Mouse (Mus musculus): ENCODE results near the gene Hinfp. TPM values are rescaled to one million over a fixed set of nuclear protein-coding genes. Genes with fewer than 3 reads are reported as not detected.

Gene Hinfp
- polyA plus RNA-seq, 1 experiment from 2014 or later = 28.4 TPM

Small RNA genes within 50 kb of the gene (microRNA-seq; reads per million reads assigned to microRNA genes)
- gene Gm44335 = 0.92 reads per million

Other genes starting within 250 kb of the Hinfp start
- gene Usp2, start 238.7 kb downstream of the Hinfp start, polyA plus RNA-seq (2014; fragmentation: Nextera tagmentation; extraction: Ambion mirVana) = 6.8 and 8.7 TPM in 2 replicates
- 0.13 TPM in 1 of 2 replicates, not detected in the other for gene Mfrp, start 203.9 kb downstream of the Hinfp start, polyA plus RNA-seq (2014; fragmentation: Nextera tagmentation; extraction: Ambion mirVana)
- gene C1qtnf5, start 198.4 kb downstream of the Hinfp start, polyA plus RNA-seq (2014; fragmentation: Nextera tagmentation; extraction: Ambion mirVana) = 0.40 and 0.45 TPM in 2 replicates
- 0.10 TPM in 1 of 2 replicates, not detected in the other for gene Gm49380, start 192.2 kb downstream of the Hinfp start, polyA plus RNA-seq (2014; fragmentation: Nextera tagmentation; extraction: Ambion mirVana)
- gene Rnf26, start 192.2 kb downstream of the Hinfp start, polyA plus RNA-seq (2014; fragmentation: Nextera tagmentation; extraction: Ambion mirVana) = 76.6 and 77.3 TPM in 2 replicates
- gene Mcam, start 171.2 kb downstream of the Hinfp start, polyA plus RNA-seq (2014; fragmentation: Nextera tagmentation; extraction: Ambion mirVana) = 12.7 and 13.4 TPM in 2 replicates
- 19.2 and 21.7 TPM in 2 replicates for gene Cbl, start 71.6 kb downstream of the Hinfp start, polyA plus RNA-seq (2014; fragmentation: Nextera tagmentation; extraction: Ambion mirVana)
- not detected in 2 replicates for gene Ccdc153, start 65.0 kb downstream of the Hinfp start, polyA plus RNA-seq (2014; fragmentation: Nextera tagmentation; extraction: Ambion mirVana)
- 0.08 TPM in 1 of 2 replicates, not detected in the other for gene Pdzd3, start 54.2 kb downstream of the Hinfp start, polyA plus RNA-seq (2014; fragmentation: Nextera tagmentation; extraction: Ambion mirVana)
- gene Nlrx1, start 37.1 kb downstream of the Hinfp start, polyA plus RNA-seq (2014; fragmentation: Nextera tagmentation; extraction: Ambion mirVana) = 2.7 and 3.0 TPM in 2 replicates
- gene Abcg4, start 17.1 kb downstream of the Hinfp start, polyA plus RNA-seq (2014; fragmentation: Nextera tagmentation; extraction: Ambion mirVana) = 3.4 and 3.7 TPM in 2 replicates
- gene C2cd2l, start 14.6 kb upstream of the Hinfp start, polyA plus RNA-seq (2014; fragmentation: Nextera tagmentation; extraction: Ambion mirVana) = 6.5 and 7.6 TPM in 2 replicates
- gene Dpagt1, start 20.3 kb upstream of the Hinfp start, polyA plus RNA-seq (2014; fragmentation: Nextera tagmentation; extraction: Ambion mirVana) = 52.3 and 55.8 TPM in 2 replicates
- 507 and 525 TPM in 2 replicates for gene H2afx, start 29.0 kb upstream of the Hinfp start, polyA plus RNA-seq (2014; fragmentation: Nextera tagmentation; extraction: Ambion mirVana)
- 145 and 153 TPM in 2 replicates for gene Hmbs, start 38.6 kb upstream of the Hinfp start, polyA plus RNA-seq (2014; fragmentation: Nextera tagmentation; extraction: Ambion mirVana)
- 26.4 and 26.6 TPM in 2 replicates for gene Vps11, start 56.0 kb upstream of the Hinfp start, polyA plus RNA-seq (2014; fragmentation: Nextera tagmentation; extraction: Ambion mirVana)
- gene Hyou1, start 73.8 kb upstream of the Hinfp start, polyA plus RNA-seq (2014; fragmentation: Nextera tagmentation; extraction: Ambion mirVana) = 36.1 and 39.7 TPM in 2 replicates
- 10.1 and 10.6 TPM in 2 replicates for gene Slc37a4, start 91.2 kb upstream of the Hinfp start, polyA plus RNA-seq (2014; fragmentation: Nextera tagmentation; extraction: Ambion mirVana)
- gene Rps25, start 101.5 kb upstream of the Hinfp start, polyA plus RNA-seq (2014; fragmentation: Nextera tagmentation; extraction: Ambion mirVana) = 2,256 and 2,311 TPM in 2 replicates
- gene Trappc4, start 101.9 kb upstream of the Hinfp start, polyA plus RNA-seq (2014; fragmentation: Nextera tagmentation; extraction: Ambion mirVana) = 141 TPM in 2 replicates
- 22.0 and 27.1 TPM in 2 replicates for gene Ccdc84, start 112.9 kb upstream of the Hinfp start, polyA plus RNA-seq (2014; fragmentation: Nextera tagmentation; extraction: Ambion mirVana)
- not detected in 2 replicates for gene Foxr1, start 135.5 kb upstream of the Hinfp start, polyA plus RNA-seq (2014; fragmentation: Nextera tagmentation; extraction: Ambion mirVana)
- 0.59 and 0.99 TPM in 2 replicates for gene Upk2, start 149.3 kb upstream of the Hinfp start, polyA plus RNA-seq (2014; fragmentation: Nextera tagmentation; extraction: Ambion mirVana)
- 11.6 and 12.3 TPM in 2 replicates for gene Bcl9l, start 177.2 kb upstream of the Hinfp start, polyA plus RNA-seq (2014; fragmentation: Nextera tagmentation; extraction: Ambion mirVana)

Measured in limb, embryonic 11.5 days (tissue).